Mouse (Mus musculus) hindbrain, postnatal 0 days (tissue): ENCODE results near the gene Fgf2. TPM values are rescaled to one million over a fixed set of nuclear protein-coding genes. Genes with fewer than 3 reads are reported as not detected.

Source experiments
- ATAC-seq: fragments of 200-750 bp; cut with Nextera tagmentation; 2 replicates; pipeline ENCODE4 v1.8.0; 2017; ENCODE audit warnings: mild to moderate bottlenecking, moderate TSS enrichment, moderate library complexity
- DNase-seq: peaks from one replicate; pipeline ENCODE4 v3.0.0-alpha.2; 2015; ENCODE audit warnings: low spot score
- H3K27ac ChIP-seq: fragments of 300-500 bp; sonication (generic); 2 replicates; pipeline ENCODE4 v1.5.1; 2014; ENCODE audit warnings: mild to moderate bottlenecking
- H3K27me3 ChIP-seq: fragments of 300-500 bp; sonication (generic); 2 replicates; pipeline ENCODE4 v1.6.1; 2014; ENCODE audit warnings: low read length, mixed read lengths; ENCODE audit not compliant: insufficient read depth
- H3K36me3 ChIP-seq: fragments of 300-500 bp; sonication (generic); 2 replicates; pipeline ENCODE4 v1.6.1; 2014; ENCODE audit warnings: low read length, mixed read lengths; ENCODE audit not compliant: insufficient read depth
- H3K4me1 ChIP-seq: fragments of 300-500 bp; sonication (generic); 2 replicates; pipeline ENCODE4 v1.6.1; 2014; ENCODE audit warnings: antibody characterized with exemption, low read length, mixed read lengths; ENCODE audit not compliant: insufficient read depth
- H3K4me2 ChIP-seq: fragments of 300-500 bp; sonication (generic); 2 replicates; pipeline ENCODE4 v1.6.1; 2014; ENCODE audit warnings: low read depth, mild to moderate bottlenecking, low read length, moderate library complexity, mixed read lengths
- H3K4me3 ChIP-seq: fragments of 300-500 bp; sonication (generic); 2 replicates; pipeline ENCODE4 v1.5.1; 2014; ENCODE audit warnings: low read length
- H3K9ac ChIP-seq: fragments of 300-500 bp; sonication (generic); replicated peaks from 2 replicates; pipeline ENCODE4 v1.6.1; 2014; ENCODE audit warnings: mild to moderate bottlenecking, low read length, moderate library complexity, mixed read lengths
- H3K9me3 ChIP-seq: fragments of 300-500 bp; sonication (generic); 2 replicates; pipeline ENCODE4 v1.6.1; 2016; ENCODE audit warnings: low read length, mixed read lengths
- CTCF ChIP-seq: IDR thresholded peaks from 2 replicates; pipeline ENCODE4 v1.5.1; 2016; ENCODE audit warnings: antibody characterized with exemption, control low read depth, low read depth
- WGBS: fragments of 180-500 bp; shearing (Covaris S2); extraction: QIAGEN DNeasy Blood & Tissue Kit; methylation state at CpG from one replicate; pipeline ENCODE4 v1.1.7; 2014; 5-methylcytosine and 5-hydroxymethylcytosine counted together
- polyA plus RNA-seq: library from polyadenylated mRNA; unstranded; fragments of >200 nt; fragmentation: Nextera tagmentation; extraction: Ambion mirVana; gene quantifications from 2 replicates; pipeline ENCODE4 v1.2.1, GENCODE M21; 2015
- total RNA-seq: library from RNA; depleted of rRNA; stranded (reverse); fragments of >200 nt; gene quantifications from 2 replicates; pipeline ENCODE4 v1.2.3, GENCODE M21; 2014

Gene Fgf2
- total and polyA plus RNA-seq, 2 experiments from 2014 or later, result 1.1 to 2.9 TPM

DNA sequence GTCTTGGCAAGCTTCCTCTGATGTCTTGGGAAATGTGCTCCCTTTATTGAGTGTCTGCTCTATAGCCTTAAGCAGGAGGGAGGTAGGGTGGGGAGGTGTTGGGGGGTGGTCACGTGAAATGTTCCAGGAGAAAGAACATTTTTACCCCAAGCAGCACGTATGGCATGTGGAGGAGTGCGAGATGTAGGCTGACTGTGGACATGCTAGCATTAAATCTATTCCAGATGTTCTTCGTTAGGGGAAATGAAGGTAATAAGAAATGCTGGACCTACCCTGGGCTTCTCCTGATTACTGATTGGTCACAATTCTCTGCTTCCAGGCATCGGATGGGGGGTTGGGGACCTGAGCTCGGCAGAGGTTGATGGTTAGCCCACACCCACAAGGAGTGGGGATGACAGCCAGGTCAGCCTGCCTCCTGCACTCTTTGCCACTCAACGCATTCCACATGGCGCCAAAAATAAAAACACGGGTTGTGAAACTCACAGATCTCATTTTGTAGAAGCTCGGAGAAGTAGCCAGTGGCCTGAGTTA, 5.9 kb downstream of the Fgf2 start:
- Histone ChIP-seq H3K4me2 (no peak overlapping the region), H3K27me3 (no peaks in the 10 kb centered on the region), H3K4me1 (0 out of 2 replicates have a peak, but pooled peaks cover 1% of the 10 kb centered on the region), H3K9me3 (no peaks in the 10 kb centered on the region), H3K27ac (no peak overlapping the region), H3K36me3 (no peaks in the 10 kb centered on the region), H3K4me3 (no peak overlapping the region), H3K9ac (no peak overlapping the region)
- DNase-seq (no peak), ATAC-seq (no peak)
- WGBS, result 89% methylated on average over 10 of the region's 10 CpGs
- TF ChIP-seq CTCF, result no peak

GRCm38 (mm10) chr3:37354737-37355136, 6.6 kb downstream of the Fgf2 start:
- H3K9ac ChIP-seq, result no peak overlapping the region
- H3K27me3 ChIP-seq, result no peaks in the 10 kb centered on the region
- H3K4me2 ChIP-seq, result no peak overlapping the region
- no peaks in the 10 kb centered on the region for H3K4me1 ChIP-seq
- ATAC-seq, result no peak; the same call in 1 of the 2 replicates
- WGBS, result 56% methylated on average over 1 of the region's 1 CpGs
- H3K27ac ChIP-seq, result no peak overlapping the region
- H3K4me3 ChIP-seq, result no peak overlapping the region
- no peaks in the 10 kb centered on the region for H3K9me3 ChIP-seq
- TF ChIP-seq CTCF, result no peak
- no peak for DNase-seq
- H3K36me3 ChIP-seq, result no peaks in the 10 kb centered on the region

DNA sequence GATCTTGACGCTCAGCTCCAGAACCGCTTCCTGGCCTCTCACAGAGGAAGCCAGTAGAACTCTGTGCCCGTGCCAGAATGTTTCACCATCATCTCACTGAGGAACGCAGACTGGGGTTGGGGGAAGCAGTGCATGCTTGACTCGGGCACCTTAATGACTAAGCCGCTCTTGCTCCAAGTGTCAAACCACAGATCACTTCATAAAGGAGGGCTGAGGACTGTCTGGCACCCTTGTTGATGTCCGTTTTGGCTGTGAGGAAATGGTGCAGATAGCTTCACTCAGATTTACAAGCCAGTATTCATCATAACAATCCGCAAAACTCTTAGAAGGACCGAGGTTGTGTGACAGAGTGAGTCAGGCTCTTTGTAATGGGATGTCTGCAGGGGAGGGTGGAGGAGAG, 12.6 kb downstream of the Fgf2 start:
- H3K4me3 ChIP-seq, result no peak overlapping the region

DNA sequence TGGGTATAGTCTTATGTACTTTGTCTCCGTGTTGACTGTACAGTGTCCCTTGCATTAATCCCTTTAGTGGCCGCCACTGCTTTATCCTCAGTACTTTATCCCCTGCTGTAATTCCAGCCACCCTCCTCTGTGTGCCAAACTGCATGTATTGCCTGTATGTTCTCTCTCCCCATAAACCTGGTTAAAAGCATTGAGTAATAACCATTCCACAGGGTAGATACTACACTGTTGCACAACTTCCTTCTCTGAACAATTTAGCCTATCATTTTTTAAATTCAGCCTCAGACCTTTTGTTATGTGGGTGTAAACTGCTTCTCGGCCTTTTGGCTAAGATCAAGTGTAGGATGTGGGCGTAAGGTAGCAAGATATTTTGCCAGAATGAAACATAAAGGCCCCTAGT, 17.0 kb downstream of the Fgf2 start:
- H3K4me1 ChIP-seq, result no peaks in the 10 kb centered on the region
- no peak for ATAC-seq
- H3K27ac ChIP-seq, result no peak overlapping the region
- no peak for DNase-seq
- WGBS, result 83% methylated on average over 4 of the region's 4 CpGs
- H3K4me2 ChIP-seq, result no peak overlapping the region
- H3K36me3 ChIP-seq, result no peaks in the 10 kb centered on the region
- no peaks in the 10 kb centered on the region for H3K9me3 ChIP-seq
- no peak overlapping the region for H3K9ac ChIP-seq
- TF ChIP-seq CTCF, result no peak
- H3K27me3 ChIP-seq, result no peaks in the 10 kb centered on the region
- no peak overlapping the region for H3K4me3 ChIP-seq

More for the DNA sequence above, 12.6 kb downstream of the Fgf2 start:
- TF ChIP-seq CTCF, result no peak
- Histone ChIP-seq H3K9me3 (no peaks in the 10 kb centered on the region), H3K4me1 (no peaks in the 10 kb centered on the region), H3K27me3 (no peaks in the 10 kb centered on the region), H3K36me3 (no peaks in the 10 kb centered on the region), H3K27ac (no peak overlapping the region), H3K4me2 (no peak overlapping the region), H3K9ac (no peak overlapping the region)
- WGBS, result 78% methylated on average over 9 of the region's 9 CpGs
- DNase-seq, result no peak
- ATAC-seq, result no peak

- H3K27me3 ChIP-seq, result no peaks in the 10 kb centered on the region
- no peak for TF ChIP-seq CTCF
- 54% methylated on average over 3 of the region's 3 CpGs for WGBS
Observed at GRCm38 (mm10) chr3:37365976-37366375, 17.8 kb downstream of the Fgf2 start.

DNA sequence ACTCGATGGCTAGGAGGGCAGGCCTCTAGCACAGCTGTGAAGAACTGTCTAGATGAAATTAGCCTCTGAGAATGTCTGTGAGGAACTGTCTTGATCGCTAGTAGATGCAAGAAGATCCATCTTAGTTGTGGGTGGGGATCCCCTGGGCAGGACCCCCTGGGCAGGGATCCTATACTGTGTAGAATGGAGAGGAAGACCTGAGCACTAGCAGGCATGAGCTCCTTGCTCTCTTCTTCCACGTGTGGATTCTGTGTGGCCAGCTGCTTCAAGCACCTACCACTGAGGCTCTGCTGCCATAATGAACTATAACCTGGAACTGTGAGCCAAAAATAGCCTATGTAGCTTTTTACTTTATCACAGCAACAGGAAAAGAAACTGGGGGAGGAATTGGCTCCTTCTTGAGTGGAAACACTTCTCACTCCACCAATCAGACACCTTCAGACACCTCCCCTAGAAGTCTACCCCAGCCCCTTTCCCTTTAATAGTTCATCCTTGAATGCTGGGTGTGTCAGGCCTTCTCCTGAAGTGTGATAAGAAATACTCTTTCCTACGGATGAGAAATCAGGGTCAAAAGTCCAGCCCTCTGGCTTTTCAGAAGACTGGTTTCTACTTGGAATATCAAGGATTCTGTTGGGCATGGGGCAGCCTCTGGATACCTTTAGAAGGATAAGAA, 18.4 kb downstream of the Fgf2 start:
- no peak for TF ChIP-seq CTCF
- H3K9me3 ChIP-seq, result no peaks in the 10 kb centered on the region
- ATAC-seq (no peak), DNase-seq (no peak)
- no peak overlapping the region for H3K9ac ChIP-seq
- no peaks in the 10 kb centered on the region for H3K27me3 ChIP-seq
- no peak overlapping the region for H3K4me3 ChIP-seq
- H3K4me1 ChIP-seq, result no peaks in the 10 kb centered on the region
- H3K4me2 ChIP-seq, result no peak overlapping the region
- 71% methylated on average over 4 of the region's 4 CpGs for WGBS
- H3K36me3 ChIP-seq, result no peaks in the 10 kb centered on the region
- no peak overlapping the region for H3K27ac ChIP-seq

More at GRCm38 (mm10) chr3:37365976-37366375, 17.8 kb downstream of the Fgf2 start:
- Histone ChIP-seq H3K9ac (no peak overlapping the region), H3K4me3 (no peak overlapping the region), H3K36me3 (no peaks in the 10 kb centered on the region), H3K4me1 (no peaks in the 10 kb centered on the region), H3K9me3 (no peaks in the 10 kb centered on the region), H3K27ac (no peak overlapping the region), H3K4me2 (no peak overlapping the region)
- ATAC-seq (no peak), DNase-seq (no peak)

GRCm38 (mm10) chr3:37370407-37370806, 22.3 kb downstream of the Fgf2 start:
- no peaks in the 10 kb centered on the region for H3K36me3 ChIP-seq
- no peak overlapping the region for H3K4me2 ChIP-seq
- no peaks in the 10 kb centered on the region for H3K4me1 ChIP-seq
- no peaks in the 10 kb centered on the region for H3K27me3 ChIP-seq
- WGBS, result 65% methylated on average over 4 of the region's 4 CpGs
- ATAC-seq, result no peak
- H3K27ac ChIP-seq, result no peak overlapping the region
- H3K4me3 ChIP-seq, result no peak overlapping the region
- H3K9me3 ChIP-seq, result no peaks in the 10 kb centered on the region
- H3K9ac ChIP-seq, result no peak overlapping the region
- no peak for TF ChIP-seq CTCF
- DNase-seq, result no peak
